Mouse (Mus musculus) brain, embryonic 14.5 days (tissue): Measurements from ENCODE around the gene Alpk3. TPM values are rescaled to one million over a fixed set of nuclear protein-coding genes. Genes with fewer than 3 reads are reported as not detected.

Experiments
- DNase-seq: peaks from one replicate; pipeline ENCODE4 v3.0.0-alpha.2; 2011; ENCODE audit warnings: low read depth
- CTCF ChIP-seq: fragments of 200-500 bp; IDR thresholded peaks from 2 replicates; pipeline ENCODE4 v1.5.1; 2012; ENCODE audit warnings: inconsistent platforms, mild to moderate bottlenecking, moderate library complexity, borderline replicate concordance; ENCODE audit not compliant: insufficient read depth, insufficient read length; ENCODE audit errors: extremely low read depth
- POLR2A ChIP-seq: fragments of 200-500 bp; IDR thresholded peaks from 2 replicates; pipeline ENCODE4 v1.6.1; 2012; ENCODE audit warnings: mild to moderate bottlenecking, inconsistent platforms, borderline replicate concordance; ENCODE audit not compliant: poor library complexity, insufficient read depth, insufficient read length, severe bottlenecking; ENCODE audit errors: extremely low read depth
- polyA plus RNA-seq: library from polyadenylated mRNA; depleted of rRNA; stranded (reverse); fragments of >200 nt; gene quantifications from 2 replicates; pipeline ENCODE4 v1.2.3, GENCODE M21; 2012; rRNA removed

The Alpk3 gene
- 0.06 and 0.16 TPM in 2 replicates for polyA plus RNA-seq

DNA sequence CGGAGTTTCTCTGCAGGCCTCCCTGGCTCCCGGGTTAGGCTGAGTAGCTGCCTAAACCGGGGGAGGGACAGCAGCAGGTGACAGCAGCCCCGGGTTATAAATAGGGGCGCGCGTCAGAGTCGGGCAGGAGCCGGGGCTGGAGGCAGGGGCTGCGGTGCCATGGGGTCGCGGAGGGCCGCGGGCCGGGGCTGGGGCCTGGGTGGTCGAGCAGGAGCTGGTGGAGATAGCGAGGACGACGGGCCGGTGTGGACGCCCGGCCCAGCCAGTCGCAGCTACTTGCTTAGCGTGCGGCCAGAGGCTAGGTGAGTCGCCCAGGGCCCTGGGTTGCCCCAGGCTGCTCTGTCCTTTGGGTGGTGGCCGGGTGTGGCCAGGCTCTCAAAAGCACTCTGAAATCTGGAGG is at the start of gene Alpk3:
Alpk3 (plus strand) TSS at position 130 of the 400 bp plus-strand sequence.
- TF ChIP-seq CTCF = no peak
- TF ChIP-seq POLR2A = no peak
- DNase-seq = no peak

DNA sequence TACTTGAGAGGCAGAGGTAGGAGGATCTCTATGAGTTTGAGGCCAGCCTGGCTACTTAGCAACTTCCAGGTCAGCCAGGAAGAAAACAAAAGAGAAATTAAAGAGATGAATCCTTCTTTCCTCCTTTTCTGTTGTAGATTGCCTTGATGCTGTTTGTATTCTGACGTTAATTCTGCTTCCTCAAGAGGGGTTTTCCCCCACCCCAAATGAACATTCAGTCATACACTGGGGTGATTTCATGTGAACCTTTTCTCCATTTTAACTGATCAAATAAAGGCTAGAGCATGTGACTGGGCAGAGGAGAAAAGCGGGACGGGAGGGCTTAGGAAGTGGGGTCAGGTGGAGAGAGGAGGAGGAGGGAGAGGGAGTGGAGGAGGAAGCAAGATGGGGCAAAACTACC is 49.1 kb upstream of the Alpk3 start:
- no peak for DNase-seq
- no peak for TF ChIP-seq POLR2A
- TF ChIP-seq CTCF = no peak

DNA sequence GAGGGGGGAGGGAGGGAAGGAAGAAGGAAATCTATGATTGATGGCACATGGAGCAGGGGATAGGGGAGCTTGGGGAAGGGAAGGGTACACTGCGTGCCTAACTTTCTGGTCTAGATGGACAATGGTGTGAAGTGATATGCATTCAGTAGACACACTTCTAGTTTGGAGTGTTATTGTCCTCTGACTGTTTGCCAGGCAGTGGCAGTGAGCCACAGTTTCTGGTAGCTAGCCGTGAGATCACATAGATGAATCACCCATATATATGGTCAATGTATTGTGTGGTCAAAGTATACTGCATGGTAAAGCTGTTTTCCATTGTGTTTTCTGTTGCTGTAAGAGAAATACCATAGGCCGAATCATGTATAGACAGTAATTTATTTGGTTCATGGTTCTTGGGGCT is 45.8 kb upstream of the Alpk3 start:
- TF ChIP-seq POLR2A (no peak), CTCF (no peak)
- no peak for DNase-seq

GRCm38 (mm10) chr7:81020307-81020706 is 37.1 kb upstream of the Alpk3 start:
- no peak for TF ChIP-seq POLR2A
- TF ChIP-seq CTCF = no peak
- DNase-seq = no peak

- DNase-seq = no peak
- TF ChIP-seq POLR2A = no peak
- TF ChIP-seq CTCF = no peak
Measured at GRCm38 (mm10) chr7:81022731-81023130, 34.7 kb upstream of the Alpk3 start.

GRCm38 (mm10) chr7:81024118-81024517 is 33.3 kb upstream of the Alpk3 start:
- peak; percentile 28; the same call in 1 of the 2 replicates for TF ChIP-seq CTCF
- TF ChIP-seq POLR2A = no peak
- DNase-seq = no peak

GRCm38 (mm10) chr7:81024651-81025050 is 32.7 kb upstream of the Alpk3 start:
- TF ChIP-seq CTCF (no peak), POLR2A (no peak)
- no peak for DNase-seq

DNA sequence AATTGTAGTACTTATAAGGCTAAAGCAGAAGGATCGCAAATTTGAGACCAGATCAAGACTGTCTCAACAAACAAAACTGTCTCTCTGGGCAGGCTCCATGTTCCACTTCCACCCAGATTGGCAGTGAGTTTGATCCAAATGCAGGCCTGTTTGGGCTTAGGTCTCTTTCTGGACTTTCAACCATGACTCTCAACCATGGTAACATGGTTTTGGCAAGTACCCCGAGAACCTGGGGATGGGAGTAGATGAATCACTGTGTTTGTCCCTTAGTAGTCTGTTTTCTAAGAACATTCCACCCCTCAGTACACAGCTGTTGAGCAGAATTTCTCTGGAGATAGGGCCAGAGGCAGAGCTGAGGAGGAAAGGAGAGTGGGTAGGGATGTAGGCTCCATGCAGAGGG is 31.6 kb upstream of the Alpk3 start:
- TF ChIP-seq CTCF (no peak), POLR2A (no peak)
- no peak for DNase-seq

DNA sequence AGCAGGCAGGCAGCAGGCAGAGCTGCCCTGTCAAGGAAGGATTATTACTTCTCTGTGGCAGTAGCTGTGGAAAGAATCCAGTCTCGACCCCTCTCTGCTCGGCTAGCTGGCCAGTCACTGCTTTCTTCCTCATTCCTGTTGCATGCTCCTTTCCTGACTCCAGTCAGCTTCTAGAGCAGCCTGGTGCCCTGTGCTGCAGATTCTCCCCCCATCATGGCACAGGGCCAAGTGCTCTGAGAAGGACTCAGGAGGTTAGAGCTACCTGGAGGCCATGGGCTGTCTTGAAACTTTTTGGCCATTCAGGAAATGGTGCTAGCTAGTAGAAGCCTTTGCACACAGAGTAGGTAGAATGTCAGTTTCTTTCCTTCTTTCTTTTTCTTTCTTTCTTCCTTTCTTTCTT is 17.7 kb upstream of the Alpk3 start:
- TF ChIP-seq POLR2A = no peak
- TF ChIP-seq CTCF = no peak
- no peak for DNase-seq

DNA sequence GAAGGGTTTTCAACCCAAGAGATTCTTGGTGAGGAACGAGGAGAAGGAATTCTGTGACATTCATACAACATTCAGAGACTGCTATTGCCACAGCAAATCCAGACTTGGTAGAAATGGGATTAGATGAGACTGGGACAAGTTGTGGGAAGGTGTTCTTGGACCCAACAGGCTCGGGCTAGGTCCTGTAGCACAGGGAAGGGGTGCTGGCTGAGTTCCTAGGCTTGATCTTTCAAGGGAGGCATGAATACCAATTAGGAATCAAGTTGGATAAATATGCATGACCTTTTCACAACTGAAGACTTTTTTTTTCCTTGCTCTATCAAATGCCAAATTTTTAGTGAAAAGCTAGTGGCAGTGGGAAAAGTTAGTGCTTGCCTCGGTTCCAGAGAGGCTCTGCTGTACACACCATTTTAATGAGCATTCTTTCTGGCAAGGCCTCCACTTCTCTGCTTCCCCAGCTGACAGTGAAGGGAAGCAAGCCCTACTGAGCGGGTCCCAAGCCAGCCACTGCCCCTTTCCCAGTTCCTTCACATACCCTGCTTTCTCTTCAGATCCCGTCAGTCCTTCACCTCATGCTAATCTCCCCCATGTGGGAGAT is 14.3 kb upstream of the Alpk3 start:
- DNase-seq = peak; percentile 37

DNA sequence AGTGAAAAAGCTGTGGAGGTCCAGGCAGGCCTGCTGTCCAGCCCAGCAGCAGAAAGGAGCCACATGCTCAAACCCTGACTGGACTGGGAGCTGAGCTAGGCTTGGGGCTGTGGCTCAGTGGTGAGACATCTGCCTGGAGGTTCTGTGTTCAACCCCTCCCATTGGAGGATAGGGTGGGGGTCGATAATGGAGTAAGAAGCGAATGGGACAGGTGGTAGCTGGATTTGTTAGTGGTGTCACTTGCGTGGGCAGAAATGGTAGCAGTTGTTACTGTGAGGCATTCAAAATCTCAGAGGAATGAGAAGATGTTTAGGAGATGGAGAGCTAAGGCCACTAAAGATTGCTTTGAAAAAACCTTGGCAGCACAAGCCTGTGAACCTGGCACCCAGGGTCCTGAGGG is 9.6 kb upstream of the Alpk3 start:
- DNase-seq = no peak
- TF ChIP-seq POLR2A = no peak
- no peak for TF ChIP-seq CTCF

More for the DNA sequence above, 14.3 kb upstream of the Alpk3 start:
- TF ChIP-seq POLR2A (no peak), CTCF (no peak)

GRCm38 (mm10) chr7:81048513-81048912 is 8.9 kb upstream of the Alpk3 start:
- no peak for DNase-seq
- TF ChIP-seq POLR2A (no peak), CTCF (no peak)
